Mouse (Mus musculus) myocyte (in vitro differentiated cells): ENCODE data around the gene Apon.

Experiments
- CEBPB ChIP-seq: IDR thresholded peaks from 2 replicates; pipeline ENCODE4 v1.6.1; 2011; ENCODE audit warnings: mild to moderate bottlenecking, moderate library complexity; ENCODE audit not compliant: poor library complexity, insufficient read depth, severe bottlenecking
- E2F4 ChIP-seq: IDR thresholded peaks from one replicate; pipeline ENCODE4 v1.6.1; 2011; ENCODE audit warnings: mild to moderate bottlenecking, control low read depth, moderate library complexity; ENCODE audit not compliant: insufficient read depth
- MAX ChIP-seq: IDR thresholded peaks from one replicate; pipeline ENCODE4 v1.6.1; 2011; ENCODE audit warnings: low read depth, mild to moderate bottlenecking, control low read depth
- MYOD1 ChIP-seq, 3 experiments: IDR thresholded peaks; one replicate each; pipeline ENCODE4 v1.6.1; 2011; ENCODE audit warnings: control low read depth in 2 of 3, low read depth in 2 of 3, mild to moderate bottlenecking in 2 of 3, moderate library complexity in 1 of 3; ENCODE audit not compliant: insufficient read length in 2 of 3, control insufficient read depth in 1 of 3
- POLR2A ChIP-seq: IDR thresholded peaks from one replicate; pipeline ENCODE4 v1.6.1; 2011; ENCODE audit warnings: low read depth, mild to moderate bottlenecking, control low read depth, moderate library complexity; ENCODE audit not compliant: insufficient read length
- POLR2AphosphoS2 ChIP-seq: IDR thresholded peaks from one replicate; pipeline ENCODE4 v1.6.1; 2011; ENCODE audit warnings: low read depth, control low read depth; ENCODE audit not compliant: insufficient read length
- TCF12 ChIP-seq: IDR thresholded peaks from one replicate; pipeline ENCODE4 v1.6.1; 2011; ENCODE audit warnings: mild to moderate bottlenecking, control low read depth; ENCODE audit not compliant: poor library complexity, insufficient read depth, severe bottlenecking
- TCF3 ChIP-seq: IDR thresholded peaks from one replicate; pipeline ENCODE4 v1.6.1; 2011; ENCODE audit warnings: low read depth, control low read depth; ENCODE audit not compliant: insufficient read length
- USF1 ChIP-seq: IDR thresholded peaks from one replicate; pipeline ENCODE4 v1.6.1; 2011; ENCODE audit warnings: low read depth, mild to moderate bottlenecking, control low read depth, moderate library complexity

- TF ChIP-seq POLR2A (no peak), POLR2AphosphoS2 (no peak), CEBPB (no peak), TCF3 (no peak), MYOD1 (IDR thresholded peaks at IDR 0.05; ENCODE audit: control insufficient read depth in 1 of 3, insufficient read length in 2 of 3, low read depth in 2 of 3) (no peak), E2F4 (no peak), TCF12 (no peak), USF1 (no peak), MAX (no peak)
Observed at GRCm38 (mm10) chr10:128243252-128243651, 10.6 kb upstream of the Apon start.
